Mouse (Mus musculus): Measurements from ENCODE around the gene Gm3880. TPM values are rescaled to one million over a fixed set of nuclear protein-coding genes. Genes with fewer than 3 reads are reported as not detected.

The Gm3880 gene
- polyA plus RNA-seq, 1 experiment from 2014 or later, result not detected

Other genes with a start within 250 kb of the Gm3880 start
- 6.4 and 7.0 TPM in 2 replicates for gene Hdac8, start 181.6 kb downstream of the Gm3880 start, polyA plus RNA-seq (2016; fragmentation: Nextera tagmentation; extraction: Ambion mirVana)
- gene Phka1, start 42.7 kb downstream of the Gm3880 start, polyA plus RNA-seq (2016; fragmentation: Nextera tagmentation; extraction: Ambion mirVana), result 7.6 and 7.7 TPM in 2 replicates
- not detected in 2 replicates for gene Gm9112, start 20.7 kb upstream of the Gm3880 start, polyA plus RNA-seq (2016; fragmentation: Nextera tagmentation; extraction: Ambion mirVana)
- not detected in 2 replicates for gene Dmrtc1b, start 20.9 kb upstream of the Gm3880 start, polyA plus RNA-seq (2016; fragmentation: Nextera tagmentation; extraction: Ambion mirVana)
- gene Dmrtc1c1, start 116.0 kb upstream of the Gm3880 start, polyA plus RNA-seq (2016; fragmentation: Nextera tagmentation; extraction: Ambion mirVana), result not detected in 2 replicates
- not detected in 2 replicates for gene Dmrtc1c2, start 167.6 kb upstream of the Gm3880 start, polyA plus RNA-seq (2016; fragmentation: Nextera tagmentation; extraction: Ambion mirVana)
- gene 1700031F05Rik, start 181.0 kb upstream of the Gm3880 start, polyA plus RNA-seq (2016; fragmentation: Nextera tagmentation; extraction: Ambion mirVana), result not detected in 2 replicates
- 0.64 and 0.96 TPM in 2 replicates for gene Dmrtc1a, start 221.7 kb upstream of the Gm3880 start, polyA plus RNA-seq (2016; fragmentation: Nextera tagmentation; extraction: Ambion mirVana)
- not detected in 2 replicates for gene 1700011M02Rik, start 221.9 kb upstream of the Gm3880 start, polyA plus RNA-seq (2016; fragmentation: Nextera tagmentation; extraction: Ambion mirVana)
- gene 1700018G05Rik, start 241.4 kb upstream of the Gm3880 start, polyA plus RNA-seq (2016; fragmentation: Nextera tagmentation; extraction: Ambion mirVana), result not detected in 2 replicates

Measured in neural tube, embryonic 12.5 days (tissue).